ENCODE assay signal across 8 mouse cellular contexts in the genomic region with DNA sequence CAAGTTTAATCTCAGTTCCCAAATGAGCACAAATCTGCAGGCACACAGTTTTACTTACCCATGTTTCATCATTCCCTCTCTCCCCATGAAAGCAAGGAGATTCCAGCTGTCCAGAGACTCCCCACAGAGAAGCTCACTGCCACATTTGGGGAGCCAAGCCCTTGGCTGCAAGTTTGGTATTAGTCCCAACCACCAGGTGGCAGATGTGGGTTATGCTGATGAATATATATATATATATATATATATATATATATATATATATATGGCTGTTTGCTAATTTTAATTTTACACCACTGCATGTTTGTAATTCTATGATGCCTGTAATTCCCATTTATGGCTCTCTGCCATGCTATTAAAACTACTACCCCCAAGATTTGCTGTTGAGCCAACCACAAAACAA.
DNase-seq lines count a peak whose midpoint lies in the region; ATAC-seq and TF ChIP-seq lines count a peak whose summit lies in the region.

No protein-coding gene starts in this region.

- no peak for DNase-seq in gastrocnemius, adult 2 months
- no peak for DNase-seq in gastrocnemius, postnatal 36 days
- peak; percentile 8 for DNase-seq in liver, adult 2 months (ENCODE audit: extremely low read depth, low read depth, low spot score)
- DNase-seq in c-Kit-positive CD71-negative TER-119-negative erythroid progenitor cells, embryonic 14.5 days (ENCODE audit: low read depth) = peak; percentile 3
- peak; percentile 20 for DNase-seq in lung, postnatal 10 days
- no peak for DNase-seq in Muller cell, postnatal 12 days (ENCODE audit: inconsistent ontology term)
- DNase-seq in ovary, adult 18-20 months (ENCODE audit: low spot score) = no peak

- no peak overlapping the region for H3K9ac ChIP-seq in liver, adult 2 months (ENCODE audit: low read depth, low read length)
- no peak overlapping the region for H3K9ac ChIP-seq in liver, embryonic 12.5 days

- ATAC-seq in liver, embryonic 12.5 days = no peak

- intact Hi-C loops in gastrocnemius, adult 2 months (cut with DNase I) = no loop called here
- intact Hi-C loops in gastrocnemius, postnatal 36 days (cut with DNase I) = loop anchor here (10.0 kb wide), 1 partner anchor 581 kb away; no protein-coding TSS in a partner anchor

- no peak for TF ChIP-seq POLR2A in liver, adult 2 months (IDR thresholded peaks at IDR 0.05; ENCODE audit: extremely low read depth, insufficient read depth, low read length)

- peak; percentile 45 for TF ChIP-seq CTCF in gastrocnemius, adult 2 months (IDR thresholded peaks at IDR 0.05)
- peak; percentile 14; the same call in 1 of the 2 replicates for TF ChIP-seq CTCF in liver, adult 2 months (IDR thresholded peaks at IDR 0.05; ENCODE audit: low read depth, low read length)

- no peaks in the 10 kb centered on the region for H3K4me1 ChIP-seq in liver, adult 2 months (ENCODE audit: control insufficient read depth, insufficient read depth, low read length)
- H3K4me1 ChIP-seq in liver, embryonic 12.5 days = no peaks in the 10 kb centered on the region

- no peaks in the 10 kb centered on the region for H3K36me3 ChIP-seq in liver, adult 2 months (ENCODE audit: control insufficient read depth, insufficient read depth, low read length)
- H3K36me3 ChIP-seq in liver, embryonic 12.5 days = no peaks in the 10 kb centered on the region

- H3K4me2 ChIP-seq in liver, embryonic 12.5 days = no peak overlapping the region

- no peaks in the 10 kb centered on the region for H3K27me3 ChIP-seq in liver, adult 2 months (ENCODE audit: control insufficient read depth, insufficient read depth, low read length)
- H3K27me3 ChIP-seq in liver, embryonic 12.5 days (replicated peaks) = no peaks in the 10 kb centered on the region

- H3K27ac ChIP-seq in gastrocnemius, adult 2 months = no peak overlapping the region
- H3K27ac ChIP-seq in liver, adult 2 months (replicated peaks; ENCODE audit: insufficient read depth, low read depth, low read length) = no peak overlapping the region
- no peak overlapping the region for H3K27ac ChIP-seq in liver, embryonic 12.5 days

- no peaks in the 10 kb centered on the region for H3K79me2 ChIP-seq in liver, adult 2 months (ENCODE audit: control insufficient read depth, insufficient read depth, low read length)

- H3K9me3 ChIP-seq in liver, embryonic 12.5 days (replicated peaks) = no peaks in the 10 kb centered on the region

- H3K4me3 ChIP-seq in gastrocnemius, adult 2 months = no peak overlapping the region
- H3K4me3 ChIP-seq in liver, adult 2 months (ENCODE audit: insufficient read depth, low read depth, low read length) = no peak overlapping the region
- H3K4me3 ChIP-seq in liver, embryonic 12.5 days = no peak overlapping the region

Comparison
In these comparisons a context has a peak if more than half of its experiments do, and no peak if none do; other contexts are left out.
1. DNase-seq: peak in liver, adult 2 months (single experiment), c-Kit-positive CD71-negative TER-119-negative erythroid progenitor cells, embryonic 14.5 days (single experiment) and lung, postnatal 10 days (single experiment); none in gastrocnemius, adult 2 months (single experiment), gastrocnemius, postnatal 36 days (0 of 2), Muller cell, postnatal 12 days (single experiment) and ovary, adult 18-20 months (single experiment).